Mouse (Mus musculus): ENCODE measurements at regions not wholly inside any gene's neighbourhood (a gene's known extent, or its start where the extent isn't known, plus 50 kb on each side); places are given as distances from the start of the nearest gene placed in this dataset.

DNA sequence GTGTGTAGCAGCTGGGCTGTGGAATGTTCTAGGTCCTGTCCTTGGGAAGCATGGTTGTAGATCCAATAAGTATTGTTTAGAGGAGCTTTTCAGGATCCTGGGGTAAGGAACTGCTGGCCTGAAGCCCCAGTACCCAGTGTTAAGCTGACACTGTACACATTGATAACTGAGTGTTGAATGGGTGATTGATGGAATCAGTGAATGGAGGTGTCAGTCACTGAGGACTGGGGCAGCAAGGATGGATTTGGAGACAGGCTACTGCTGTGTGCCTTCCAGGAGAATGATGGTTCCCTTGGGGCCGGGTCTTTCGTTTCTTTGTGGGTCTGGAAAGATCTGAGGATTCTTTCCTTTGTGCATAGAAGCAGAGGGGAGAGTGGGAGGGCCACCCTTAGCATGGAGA lies 51.9 kb upstream of the Irx3 start:
- Histone ChIP-seq H3K9me3 (no peaks in the 10 kb centered on the region), H3K4me1 (no peaks in the 10 kb centered on the region), H3K27me3 (no peaks in the 10 kb centered on the region), H3K4me3 (no peak overlapping the region), H3K4me2 (no peak overlapping the region), H3K9ac (no peak overlapping the region), H3K27ac (no peak overlapping the region), H3K36me3 (no peaks in the 10 kb centered on the region)
- 37% methylated on average over 2 of the region's 2 CpGs for WGBS
- ATAC-seq (ENCODE audit: borderline replicate concordance, extremely low read depth, low FRiP score, low TSS enrichment): no peak

DNA sequence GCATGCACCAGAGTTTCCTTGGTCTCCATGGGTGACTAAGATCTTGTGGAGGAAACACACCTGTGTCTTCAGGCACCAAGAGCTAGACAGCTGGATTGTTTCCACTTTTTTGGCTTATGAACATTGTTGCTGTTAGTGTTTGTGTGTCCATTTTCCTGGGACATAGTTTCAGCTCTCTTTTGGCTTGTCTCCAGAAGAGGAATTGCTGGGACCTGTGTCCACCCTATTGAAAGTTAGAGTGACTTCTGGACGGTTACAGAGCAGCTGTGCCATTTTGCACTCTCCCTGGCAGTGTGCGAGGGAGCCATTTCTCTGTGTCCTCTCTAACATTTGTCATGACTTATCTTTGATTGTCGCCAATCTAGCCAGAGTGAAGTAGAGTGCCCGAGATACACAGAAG lies 51.5 kb upstream of the Irx3 start:
- Histone ChIP-seq H3K4me2 (no peak overlapping the region), H3K9ac (no peak overlapping the region), H3K4me1 (no peaks in the 10 kb centered on the region), H3K27ac (no peak overlapping the region), H3K9me3 (no peaks in the 10 kb centered on the region), H3K4me3 (no peak overlapping the region), H3K36me3 (no peaks in the 10 kb centered on the region), H3K27me3 (no peaks in the 10 kb centered on the region)
- 39% methylated on average over 4 of the region's 4 CpGs for WGBS
- no peak for ATAC-seq (ENCODE audit: borderline replicate concordance, extremely low read depth, low FRiP score, low TSS enrichment)
